Mouse (Mus musculus) retina, adult 2 months (tissue): Measurements from ENCODE around the gene Sctr.

ENCODE experiments used
- DNase-seq: peaks from one replicate; pipeline ENCODE4 v3.0.0-alpha.2; 2012; ENCODE audit warnings: low read depth, low spot score

Sctr gene

GRCm38 (mm10) chr1:120100456-120101226, 93.9 kb downstream of the Sctr start:
- DNase-seq: no peak

GRCm38 (mm10) chr1:120101227-120101609, 94.5 kb downstream of the Sctr start:
- DNase-seq: no peak

GRCm38 (mm10) chr1:120105556-120105959, 98.9 kb downstream of the Sctr start:
- DNase-seq: no peak

GRCm38 (mm10) chr1:120109741-120110432, 103.2 kb downstream of the Sctr start:
- DNase-seq: no peak

GRCm38 (mm10) chr1:120111766-120112165, 105.1 kb downstream of the Sctr start:
- DNase-seq: no peak

GRCm38 (mm10) chr1:120112251-120113187, 105.8 kb downstream of the Sctr start:
- no peak for DNase-seq
